Mouse (Mus musculus) cortical plate, adult 2 months (tissue): ENCODE measurements at regions not wholly inside any gene's neighbourhood (a gene's known extent, or its start where the extent isn't known, plus 50 kb on each side); places are given as distances from the start of the nearest gene placed in this dataset.

ENCODE experiments used
- H3K27ac ChIP-seq: fragments of 200-500 bp; 2 replicates; pipeline ENCODE4 v1.5.1; 2012; ENCODE audit warnings: low read length, control low read depth, inconsistent platforms; ENCODE audit not compliant: insufficient read depth
- H3K4me1 ChIP-seq: fragments of 200-500 bp; 2 replicates; pipeline ENCODE4 v1.6.1; 2011; ENCODE audit warnings: low read length; ENCODE audit not compliant: control insufficient read depth, insufficient read depth
- H3K4me3 ChIP-seq: fragments of 200-500 bp; 2 replicates; pipeline ENCODE4 v1.5.1; 2011; ENCODE audit warnings: mild to moderate bottlenecking, low read length, control low read depth; ENCODE audit not compliant: insufficient read depth
- CTCF ChIP-seq: fragments of 200-500 bp; IDR thresholded peaks from 2 replicates; pipeline ENCODE4 v1.5.1; 2011; ENCODE audit warnings: mild to moderate bottlenecking, control low read depth, low read length; ENCODE audit not compliant: insufficient read depth; ENCODE audit errors: extremely low read depth
- POLR2A ChIP-seq: fragments of 200-500 bp; IDR thresholded peaks from 2 replicates; pipeline ENCODE4 v1.6.1; 2011; ENCODE audit warnings: mild to moderate bottlenecking, low read length, control low read depth; ENCODE audit not compliant: insufficient read depth; ENCODE audit errors: extremely low read depth

GRCm38 (mm10) chr5:49580777-49581176 is 56.1 kb upstream of the Kcnip4 start:
- Histone ChIP-seq H3K4me3 (no peak overlapping the region), H3K4me1 (no peaks in the 10 kb centered on the region), H3K27ac (no peak overlapping the region)
- no peak for TF ChIP-seq POLR2A

GRCm38 (mm10) chr5:49575901-49576300 is 51.2 kb upstream of the Kcnip4 start:
- Histone ChIP-seq H3K27ac (no peak overlapping the region), H3K4me1 (no peaks in the 10 kb centered on the region; the same call in 1 of the 2 replicates), H3K4me3 (no peak overlapping the region)
- TF ChIP-seq CTCF: no peak
